Mouse (Mus musculus): ENCODE data around the gene Cygb.

- TF ChIP-seq CTCF (IDR thresholded peaks at IDR 0.05; ENCODE audit: low read depth) (no peak), EP300 (IDR thresholded peaks at IDR 0.05; ENCODE audit: low read depth) (no peak)
Measured at GRCm38 (mm10) chr11:116607717-116608116, 46.4 kb downstream of the Cygb start.
